Mouse (Mus musculus) thymus, adult 2 months (tissue): ENCODE measurements at regions not wholly inside any gene's neighbourhood (a gene's known extent, or its start where the extent isn't known, plus 50 kb on each side); places are given as distances from the start of the nearest gene placed in this dataset.

ENCODE experiments used
- DNase-seq: peaks from one replicate; pipeline ENCODE4 v3.0.0; 2021
- H3K27ac ChIP-seq: fragments of 200-500 bp; 2 replicates; pipeline ENCODE4 v1.5.1; 2012; ENCODE audit warnings: low read length, control low read depth; ENCODE audit not compliant: control insufficient read depth, insufficient read depth
- H3K27me3 ChIP-seq: fragments of 200-500 bp; 2 replicates; pipeline ENCODE4 v1.6.1; 2012; ENCODE audit warnings: mild to moderate bottlenecking, low read length, moderate library complexity, mixed read lengths; ENCODE audit not compliant: control insufficient read depth, insufficient read depth
- H3K36me3 ChIP-seq: fragments of 200-500 bp; 2 replicates; pipeline ENCODE4 v1.6.1; 2012; ENCODE audit warnings: mild to moderate bottlenecking, low read length, moderate library complexity; ENCODE audit not compliant: control insufficient read depth, insufficient read depth
- H3K4me1 ChIP-seq: fragments of 200-500 bp; replicated peaks from 2 replicates; pipeline ENCODE4 v1.6.1; 2012; ENCODE audit warnings: low read length; ENCODE audit not compliant: control insufficient read depth, insufficient read depth
- H3K4me3 ChIP-seq: fragments of 200-500 bp; 2 replicates; pipeline ENCODE4 v1.5.1; 2012; ENCODE audit warnings: mild to moderate bottlenecking, low read length, control low read depth, moderate library complexity; ENCODE audit not compliant: control insufficient read depth, insufficient read depth
- CTCF ChIP-seq: fragments of 200-500 bp; IDR thresholded peaks from 2 replicates; pipeline ENCODE4 v1.5.1; 2012; ENCODE audit warnings: mild to moderate bottlenecking, control low read depth, low read length, moderate library complexity, borderline replicate concordance; ENCODE audit not compliant: control insufficient read depth, poor library complexity, insufficient read depth; ENCODE audit errors: extremely low read depth
- POLR2A ChIP-seq: fragments of 200-500 bp; IDR thresholded peaks from 2 replicates; pipeline ENCODE4 v1.6.1; 2012; ENCODE audit warnings: mild to moderate bottlenecking, low read length, control low read depth, moderate library complexity; ENCODE audit not compliant: control insufficient read depth, poor library complexity, insufficient read depth; ENCODE audit errors: extremely low read depth
- WGBS: fragments of 180-500 bp; shearing (Covaris S2); methylation state at CpG from one replicate; pipeline ENCODE4 v1.1.7; 2018; 5-methylcytosine and 5-hydroxymethylcytosine counted together

DNA sequence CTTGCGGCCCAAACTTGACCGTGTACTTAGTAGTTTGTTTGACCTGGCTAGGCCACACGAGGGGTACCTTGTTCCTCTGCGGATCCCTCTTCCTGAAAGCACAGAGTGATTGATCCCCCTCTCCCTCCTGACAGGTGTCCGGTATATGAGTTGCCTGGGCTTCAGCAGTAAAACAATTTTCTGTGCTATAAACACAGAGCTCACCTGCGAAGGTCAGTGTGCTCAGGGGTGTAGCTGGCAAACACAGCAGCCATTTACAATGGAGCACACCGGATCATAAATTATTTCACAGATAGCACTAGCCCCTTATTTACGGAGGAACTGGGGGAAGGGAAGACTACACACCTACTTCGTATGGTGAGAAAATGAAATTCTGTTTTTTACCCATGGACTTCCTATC is 92.5 kb upstream of the Klf4 start:
- H3K36me3 ChIP-seq, result no peaks in the 10 kb centered on the region
- H3K27me3 ChIP-seq, result no peaks in the 10 kb centered on the region
- no peak overlapping the region for H3K27ac ChIP-seq
- no peaks in the 10 kb centered on the region for H3K4me1 ChIP-seq
- 97% methylated on average over 9 of the region's 9 CpGs for WGBS
- no peak for DNase-seq
- no peak overlapping the region for H3K4me3 ChIP-seq
- TF ChIP-seq CTCF (no peak), POLR2A (no peak)

DNA sequence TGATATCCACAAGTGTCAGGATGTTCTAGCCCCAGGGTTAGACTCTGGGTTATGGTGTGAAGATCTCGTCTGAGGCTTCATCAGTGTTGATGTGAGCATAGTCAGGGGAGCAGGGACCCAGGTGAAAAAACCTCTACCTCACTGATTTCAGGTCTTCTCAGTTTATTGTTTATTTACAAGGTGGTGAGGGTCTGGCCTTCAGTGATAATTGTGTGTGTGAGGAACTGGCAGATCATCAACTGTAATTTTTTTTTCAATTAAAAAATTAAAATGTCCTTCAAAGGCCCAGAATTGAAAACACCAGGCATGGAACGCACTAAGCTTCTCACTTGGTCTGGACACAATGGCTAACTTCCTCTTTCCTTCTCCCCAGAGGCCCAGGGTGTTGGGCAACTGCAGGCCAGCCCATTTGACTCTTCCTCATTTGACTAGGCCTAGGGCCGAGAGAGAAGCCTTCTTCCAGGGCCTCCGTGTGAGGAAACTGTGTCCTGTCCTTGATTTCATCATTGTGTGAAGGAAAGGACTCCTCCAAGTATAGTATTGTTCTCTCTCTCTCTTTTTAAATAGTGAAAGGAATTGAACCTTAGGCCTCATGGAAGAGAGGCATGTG is 91.0 kb upstream of the Klf4 start:
- H3K4me1 ChIP-seq, result no peaks in the 10 kb centered on the region
- H3K27ac ChIP-seq, result no peak overlapping the region
- no peak for TF ChIP-seq CTCF
- no peak for TF ChIP-seq POLR2A
- 41% methylated on average over 4 of the region's 4 CpGs for WGBS
- DNase-seq, result no peak
- no peaks in the 10 kb centered on the region for H3K36me3 ChIP-seq
- no peaks in the 10 kb centered on the region for H3K27me3 ChIP-seq
- no peak overlapping the region for H3K4me3 ChIP-seq

GRCm38 (mm10) chr4:55622651-55623050 is 90.4 kb upstream of the Klf4 start:
- Histone ChIP-seq H3K27ac (no peak overlapping the region), H3K4me3 (no peak overlapping the region), H3K36me3 (no peaks in the 10 kb centered on the region), H3K4me1 (no peaks in the 10 kb centered on the region), H3K27me3 (no peaks in the 10 kb centered on the region)
- TF ChIP-seq POLR2A, result no peak
- TF ChIP-seq CTCF, result no peak
- WGBS, result 91% methylated on average over 4 of the region's 4 CpGs
- DNase-seq, result no peak

GRCm38 (mm10) chr4:55619891-55620290 is 87.6 kb upstream of the Klf4 start:
- Histone ChIP-seq H3K27me3 (no peaks in the 10 kb centered on the region), H3K36me3 (no peaks in the 10 kb centered on the region), H3K27ac (no peak overlapping the region), H3K4me1 (no peaks in the 10 kb centered on the region), H3K4me3 (no peak overlapping the region)
- TF ChIP-seq CTCF, result no peak
- no peak for TF ChIP-seq POLR2A
- DNase-seq, result no peak
- WGBS, result 93% methylated on average over 3 of the region's 3 CpGs

DNA sequence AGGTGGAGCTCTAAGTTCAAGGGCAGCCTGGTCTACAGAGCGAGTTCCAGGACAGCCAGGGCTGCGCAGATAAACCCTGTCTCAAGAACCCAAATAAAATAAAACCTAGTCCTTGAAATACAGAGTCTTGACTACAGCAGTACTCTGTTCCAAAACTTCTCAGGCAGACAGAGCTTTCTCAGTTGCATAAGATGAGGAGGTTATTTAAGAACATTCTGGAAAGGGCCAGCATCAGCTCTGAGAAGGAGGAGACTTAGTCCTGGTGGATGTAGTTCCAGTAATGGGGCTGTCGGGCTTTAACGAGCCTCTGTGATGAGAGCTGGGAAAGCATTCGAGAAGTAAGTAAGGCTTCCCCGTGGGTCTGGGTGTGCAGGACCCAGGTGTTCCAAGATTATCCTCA is 83.5 kb upstream of the Klf4 start:
- 91% methylated on average over 6 of the region's 6 CpGs for WGBS
- no peak for DNase-seq
- no peaks in the 10 kb centered on the region for H3K36me3 ChIP-seq
- H3K27ac ChIP-seq, result no peak overlapping the region
- no peaks in the 10 kb centered on the region for H3K4me1 ChIP-seq
- no peak overlapping the region for H3K4me3 ChIP-seq
- TF ChIP-seq CTCF (no peak), POLR2A (no peak)
- no peaks in the 10 kb centered on the region for H3K27me3 ChIP-seq

GRCm38 (mm10) chr4:55613523-55613922 is 81.3 kb upstream of the Klf4 start:
- no peak overlapping the region for H3K27ac ChIP-seq
- WGBS, result 94% methylated on average over 3 of the region's 3 CpGs

DNA sequence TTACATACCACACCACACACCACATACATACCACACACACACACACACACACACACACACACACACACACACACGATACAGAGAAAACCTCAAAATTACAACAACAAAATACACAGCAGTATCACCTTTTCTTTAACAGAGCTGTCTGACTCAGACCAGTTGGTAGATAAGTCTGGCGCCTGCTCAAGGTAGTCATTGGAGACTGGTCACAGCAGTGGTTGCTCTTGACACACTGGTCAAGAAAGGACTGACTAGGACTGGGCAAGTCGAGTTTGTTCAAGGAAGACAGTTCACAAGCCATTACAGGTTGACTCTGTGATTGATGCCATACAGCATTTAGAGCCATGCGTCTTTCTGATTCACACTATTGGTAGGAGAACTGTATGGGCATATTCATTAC is 78.7 kb upstream of the Klf4 start:
- no peak for DNase-seq
- H3K27ac ChIP-seq, result no peak overlapping the region
- 94% methylated on average over 4 of the region's 4 CpGs for WGBS
- H3K27me3 ChIP-seq, result no peaks in the 10 kb centered on the region
- TF ChIP-seq POLR2A, result no peak
- no peak for TF ChIP-seq CTCF
- H3K4me3 ChIP-seq, result no peak overlapping the region
- H3K4me1 ChIP-seq, result no peaks in the 10 kb centered on the region
- no peaks in the 10 kb centered on the region for H3K36me3 ChIP-seq

More at GRCm38 (mm10) chr4:55613523-55613922, 81.3 kb upstream of the Klf4 start:
- Histone ChIP-seq H3K4me1 (no peaks in the 10 kb centered on the region), H3K36me3 (no peaks in the 10 kb centered on the region), H3K27me3 (no peaks in the 10 kb centered on the region), H3K4me3 (no peak overlapping the region)
- TF ChIP-seq CTCF (no peak), POLR2A (no peak)
- DNase-seq, result no peak
